Mouse (Mus musculus): Measurements from ENCODE around the gene Ap1m1.

Gene Ap1m1

DNA sequence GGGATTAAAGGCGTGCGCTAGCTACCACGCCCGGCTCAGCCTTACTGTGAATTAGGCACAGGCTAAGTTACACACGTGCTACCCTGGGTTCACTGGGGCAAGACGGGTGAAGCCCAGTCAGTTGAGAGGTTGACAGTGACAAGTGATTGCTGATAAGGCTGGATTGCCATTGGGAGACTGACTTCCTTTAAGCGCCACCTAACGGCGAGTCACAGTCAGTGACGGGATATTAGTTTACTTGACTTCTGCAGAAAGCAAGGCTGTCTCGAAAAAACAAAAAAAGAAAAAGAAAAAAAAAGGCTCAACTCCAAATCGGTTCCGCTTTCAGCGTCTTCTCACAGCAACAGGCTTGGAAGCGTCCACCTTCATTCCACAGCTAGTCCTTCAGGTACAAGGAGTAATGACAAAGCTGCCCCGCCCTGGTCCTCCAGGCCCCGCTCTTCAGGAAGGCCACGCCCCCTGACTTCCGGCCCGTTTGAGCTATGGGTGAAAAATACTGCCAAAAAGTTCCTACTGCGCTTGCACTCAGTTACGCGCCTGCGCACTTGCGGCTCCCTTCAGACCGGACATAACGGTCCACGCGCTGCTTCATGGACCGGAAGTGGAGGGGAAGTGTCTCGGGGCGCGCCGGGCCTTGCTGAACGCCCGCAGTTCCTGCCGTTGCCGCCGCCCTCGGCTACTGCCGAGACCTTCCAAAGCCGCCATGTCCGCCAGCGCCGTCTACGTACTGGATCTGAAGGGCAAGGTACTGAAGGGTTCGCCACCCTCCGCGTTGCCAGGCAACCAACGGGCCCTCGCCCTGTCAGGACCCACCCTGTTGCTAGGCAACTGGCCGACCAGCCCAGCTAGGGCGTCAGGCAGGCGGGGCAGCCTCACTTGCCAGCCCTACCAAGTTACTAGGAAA lies at the start of gene Ap1m1:
Gene Ap1m1, plus strand, starts transcription at position 520 of the 904 bp plus-strand sequence.
- peak; percentile 94 for DNase-seq (ENCODE audit: extremely low spot score, low read depth, low spot score)

- DNase-seq (ENCODE audit: extremely low spot score, low read depth, low spot score): no peak
These were observed 49.6 kb upstream of the Ap1m1 start for GRCm38 (mm10) chr8:72190215-72190539.

DNA sequence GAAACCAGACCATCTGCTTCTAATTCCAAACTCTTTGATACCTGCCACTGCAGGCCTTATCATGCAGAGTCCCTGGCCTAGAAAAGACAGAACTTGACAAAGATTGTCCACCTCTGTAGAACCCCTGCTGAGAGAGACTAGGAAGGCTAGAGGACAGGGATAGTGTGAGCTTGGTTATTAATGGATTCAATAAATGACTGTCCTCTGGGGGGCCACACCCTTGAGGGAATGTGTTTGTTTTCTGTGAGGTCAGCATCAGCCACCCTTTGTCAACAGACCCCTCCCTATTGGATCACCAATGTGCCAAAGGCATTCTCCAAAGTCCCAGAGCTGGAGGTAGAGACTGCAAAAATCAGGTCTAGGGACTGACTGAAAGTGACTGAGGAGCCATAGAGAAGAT lies 47.8 kb upstream of the Ap1m1 start:
- DNase-seq (ENCODE audit: extremely low spot score, low read depth, low spot score): no peak

DNA sequence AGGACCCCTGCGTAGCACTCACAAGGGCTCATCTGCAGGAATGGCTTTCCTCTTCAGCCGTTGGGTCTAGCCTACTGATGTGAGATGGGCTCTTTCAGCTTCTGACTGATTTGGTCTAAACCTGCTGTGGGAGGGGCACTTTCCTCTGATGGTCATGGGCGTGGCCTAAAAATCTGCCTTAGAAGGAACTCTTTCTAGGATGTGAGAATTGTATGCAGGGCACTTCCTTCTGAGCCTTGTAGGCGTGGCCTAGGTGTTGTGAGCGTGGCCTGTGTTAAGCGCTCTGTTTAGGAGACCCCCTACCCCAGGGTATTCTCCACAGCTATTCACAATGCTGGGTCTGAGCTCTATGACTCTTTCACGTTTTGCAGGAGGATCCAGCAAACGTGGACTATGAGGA lies 41.8 kb upstream of the Ap1m1 start:
- DNase-seq (ENCODE audit: extremely low spot score, low read depth, low spot score): no peak

DNA sequence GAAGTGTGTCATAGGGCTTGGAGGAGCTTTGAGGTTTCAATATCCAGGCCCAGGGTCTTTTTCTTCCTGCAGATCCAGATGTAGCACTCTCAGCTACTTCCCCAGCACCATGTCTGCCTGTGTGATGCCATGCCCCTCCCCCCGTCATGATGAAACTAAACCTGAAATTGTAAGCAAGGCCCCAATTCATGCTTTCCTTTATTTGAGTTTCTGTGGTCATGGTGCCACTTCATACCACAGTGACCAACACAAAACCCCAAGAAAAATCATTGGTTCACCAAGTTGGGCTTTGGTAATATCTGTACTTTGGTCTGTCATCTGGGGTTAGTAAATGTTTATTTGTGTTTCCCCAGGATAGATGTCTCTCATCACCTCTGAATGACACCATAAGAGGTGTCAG lies 31.2 kb upstream of the Ap1m1 start:
- DNase-seq (ENCODE audit: extremely low spot score, low read depth, low spot score): no peak

DNA sequence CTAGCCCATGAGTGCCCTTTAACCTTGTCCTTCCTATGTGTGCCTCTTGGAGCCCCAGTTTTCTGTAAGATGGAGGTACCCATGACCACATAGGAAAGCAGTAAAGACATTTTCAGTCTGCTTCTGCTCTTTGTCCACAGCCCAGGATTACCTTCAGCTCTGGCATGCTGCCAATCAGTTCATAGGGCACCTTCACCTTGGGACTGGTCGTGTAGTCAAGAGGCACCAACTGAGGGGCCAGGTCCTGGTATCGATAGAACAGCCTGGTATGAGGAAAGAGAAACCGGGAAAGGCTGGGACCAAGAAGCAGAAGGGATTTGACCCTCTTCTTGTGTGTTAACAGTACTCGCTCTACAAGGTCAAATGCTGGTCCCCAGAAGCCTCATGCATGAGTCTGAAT lies 29.6 kb upstream of the Ap1m1 start:
- DNase-seq (ENCODE audit: extremely low spot score, low read depth, low spot score): no peak

GRCm38 (mm10) chr8:72210710-72211109 lies 29.1 kb upstream of the Ap1m1 start:
- no peak for DNase-seq (ENCODE audit: extremely low spot score, low read depth, low spot score)

DNA sequence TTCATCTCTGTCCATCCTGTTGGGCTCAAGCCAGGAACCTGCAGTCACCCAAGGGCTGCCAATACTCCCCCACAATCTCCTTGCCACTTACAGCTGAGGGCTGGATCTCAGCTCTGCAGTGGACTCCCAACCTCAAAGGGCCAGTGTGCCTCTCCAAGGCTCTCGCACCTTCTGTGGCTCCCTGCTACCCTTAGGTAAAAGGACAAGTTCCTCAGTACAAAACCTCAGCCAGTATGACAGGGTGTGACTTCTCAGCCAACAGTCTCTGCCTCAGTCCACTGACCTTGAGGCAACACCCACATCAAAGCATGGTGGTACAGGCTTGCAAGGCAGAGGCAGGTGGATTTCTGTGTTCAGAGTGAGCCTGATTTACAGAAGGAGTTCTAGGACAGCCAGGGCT lies 28.0 kb upstream of the Ap1m1 start:
- DNase-seq (ENCODE audit: extremely low spot score, low read depth, low spot score): no peak

GRCm38 (mm10) chr8:72212751-72213150 lies 27.1 kb upstream of the Ap1m1 start, which contains the start of gene Cib3:
Gene Cib3, minus strand, starts transcription at chr8:72212837.
- DNase-seq (ENCODE audit: extremely low spot score, low read depth, low spot score): no peak

GRCm38 (mm10) chr8:72213536-72213935 lies 26.3 kb upstream of the Ap1m1 start, which contains the start of gene Gm11034:
Gene Gm11034, minus strand, starts transcription at chr8:72213636.
- no peak for DNase-seq (ENCODE audit: extremely low spot score, low read depth, low spot score)

GRCm38 (mm10) chr8:72215060-72215459 lies 24.8 kb upstream of the Ap1m1 start:
- no peak for DNase-seq (ENCODE audit: extremely low spot score, low read depth, low spot score)

DNA sequence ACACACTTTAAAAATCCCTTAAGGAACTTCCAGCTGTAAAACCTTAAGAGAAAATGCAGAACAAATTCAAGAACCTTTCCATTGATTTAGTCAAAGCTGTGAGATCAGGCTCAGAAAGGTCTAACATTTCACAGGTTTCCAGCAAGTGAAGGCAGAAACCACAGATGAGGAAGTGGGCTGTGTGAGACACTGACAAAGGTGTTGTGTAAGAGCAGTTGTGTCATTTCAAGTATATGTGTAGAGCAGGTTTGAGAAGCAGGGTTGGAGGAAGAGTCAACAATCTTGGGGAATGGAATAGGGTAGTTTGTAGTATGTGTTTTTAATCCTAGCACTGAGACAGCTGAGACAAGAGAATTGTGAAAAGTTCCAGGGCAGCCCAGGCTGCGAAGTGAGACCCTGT lies 23.9 kb upstream of the Ap1m1 start:
- no peak for DNase-seq (ENCODE audit: extremely low spot score, low read depth, low spot score)

- DNase-seq (ENCODE audit: extremely low spot score, low read depth, low spot score): no peak
These were observed 20.9 kb upstream of the Ap1m1 start for GRCm38 (mm10) chr8:72218781-72219540.

DNA sequence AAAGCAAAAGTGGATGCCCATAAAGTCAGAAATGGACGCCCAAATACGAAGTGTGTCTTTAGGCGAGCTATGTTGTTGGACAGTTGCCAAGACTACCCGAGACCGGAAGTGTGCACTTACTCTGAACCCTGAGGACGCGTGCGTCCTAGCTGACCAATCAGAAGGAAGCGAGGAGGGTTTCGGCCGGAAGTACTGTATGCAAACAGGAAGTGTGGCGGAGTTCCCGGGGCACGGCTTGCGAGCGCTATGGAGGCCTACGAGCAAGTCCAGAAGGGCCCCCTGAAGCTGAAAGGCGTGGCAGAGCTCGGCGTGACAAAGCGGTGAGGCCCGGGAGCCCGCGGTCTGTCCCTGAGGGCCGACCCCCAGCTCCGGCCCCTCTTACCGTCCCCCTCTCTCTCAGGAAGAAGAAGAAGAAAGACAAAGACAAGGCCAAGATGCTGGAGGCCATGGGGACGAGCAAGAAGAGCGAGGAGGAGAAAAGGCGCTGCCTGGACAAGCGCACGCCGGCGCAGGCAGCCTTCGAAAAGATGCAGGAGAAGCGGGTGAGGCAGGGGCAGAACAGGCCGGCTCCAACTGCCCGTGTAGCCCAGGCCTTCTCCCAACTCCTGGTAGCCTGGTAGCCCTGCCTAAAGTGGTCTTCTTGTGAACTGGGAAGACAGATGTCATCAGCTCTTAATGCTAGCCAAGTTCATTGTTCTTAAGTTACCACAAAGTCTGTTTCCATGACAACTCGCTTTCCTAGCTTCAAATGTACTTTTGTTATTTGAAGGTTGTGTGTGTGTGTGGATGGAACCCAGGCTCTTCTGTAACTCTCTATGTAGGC lies 20.1 kb upstream of the Ap1m1 start, which contains the start of gene Fam32a:
Gene Fam32a, plus strand, starts transcription at position 190 of the 823 bp plus-strand sequence.
- peak; percentile 98 for DNase-seq (ENCODE audit: extremely low spot score, low read depth, low spot score)

- DNase-seq (ENCODE audit: extremely low spot score, low read depth, low spot score): no peak
These were observed 19.1 kb upstream of the Ap1m1 start for GRCm38 (mm10) chr8:72220758-72221157.

GRCm38 (mm10) chr8:72222656-72223055 lies 17.2 kb upstream of the Ap1m1 start:
- no peak for DNase-seq (ENCODE audit: extremely low spot score, low read depth, low spot score)

GRCm38 (mm10) chr8:72240403-72240763 lies 565 bp downstream of the Ap1m1 start:
- no peak for DNase-seq (ENCODE audit: extremely low spot score, low read depth, low spot score)

DNA sequence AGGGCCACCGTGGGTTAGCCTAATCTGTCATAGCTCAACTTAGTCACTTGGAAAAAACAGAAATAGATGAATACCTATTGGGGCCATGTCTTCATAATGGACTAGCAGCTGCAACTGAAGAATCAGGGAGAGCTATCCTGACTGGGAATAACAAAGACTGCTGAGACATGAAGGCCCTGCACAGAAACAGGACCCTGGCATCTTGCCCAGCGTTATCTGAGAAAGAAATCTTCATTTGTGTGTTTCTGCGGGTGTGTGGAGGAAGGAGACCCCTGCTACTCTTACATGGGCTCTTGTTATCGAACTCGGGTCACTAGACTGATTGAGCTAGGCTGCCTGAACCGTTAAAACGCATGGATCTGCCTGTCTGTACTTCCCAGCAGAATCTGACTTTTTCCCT lies 1.1 kb downstream of the Ap1m1 start:
- DNase-seq (ENCODE audit: extremely low spot score, low read depth, low spot score): no peak

GRCm38 (mm10) chr8:72242226-72242625 lies 2.4 kb downstream of the Ap1m1 start:
- no peak for DNase-seq (ENCODE audit: extremely low spot score, low read depth, low spot score)

- DNase-seq (ENCODE audit: extremely low spot score, low read depth, low spot score): no peak
These were observed 4.8 kb downstream of the Ap1m1 start for GRCm38 (mm10) chr8:72244610-72245009.
